8 mouse cellular contexts compared by ENCODE assay signal in genomic region chr14:76556852-76557208, GRCm38 (mm10). TPM values are rescaled to one million over a fixed set of nuclear protein-coding genes. Genes with fewer than 3 reads are reported as not detected.
DNase-seq lines count a peak whose midpoint lies in the region; ATAC-seq and TF ChIP-seq lines count a peak whose summit lies in the region.

Gene Serp2 (minus strand): TSS chr14:76556889.

- H3K27me3 ChIP-seq in erythroblast, embryonic 14.5 days (ENCODE audit: control insufficient read depth) = peaks cover 59% of the 10 kb centered on the region
- no peaks in the 10 kb centered on the region for H3K27me3 ChIP-seq in testis, adult 2 months (ENCODE audit: control insufficient read depth, insufficient read depth, low read length)
- no peaks in the 10 kb centered on the region for H3K27me3 ChIP-seq in limb, embryonic 11.5 days (ENCODE audit: control insufficient read depth, insufficient read depth, low read length)
- no peaks in the 10 kb centered on the region for H3K27me3 ChIP-seq in stomach, embryonic 16.5 days (ENCODE audit: control insufficient read depth, insufficient read depth, low read length)

- no peak for DNase-seq in testis, postnatal 14 days (ENCODE audit: low spot score)
- DNase-seq in limb, embryonic 11.5 days (ENCODE audit: low spot score) = no peak
- DNase-seq in urinary bladder, postnatal 25 days (ENCODE audit: low spot score) = no peak
- no peak for DNase-seq in right cerebral cortex, postnatal 36 days (ENCODE audit: low spot score in 2 of 2)

- no peaks in the 10 kb centered on the region for H3K36me3 ChIP-seq in erythroblast, embryonic 14.5 days (ENCODE audit: control insufficient read depth)
- no peaks in the 10 kb centered on the region for H3K36me3 ChIP-seq in testis, adult 2 months (ENCODE audit: control insufficient read depth, insufficient read depth, low read length)
- no peaks in the 10 kb centered on the region for H3K36me3 ChIP-seq in limb, embryonic 11.5 days (ENCODE audit: control insufficient read depth, insufficient read depth, low read length)
- no peaks in the 10 kb centered on the region for H3K36me3 ChIP-seq in stomach, embryonic 16.5 days (ENCODE audit: control insufficient read depth, insufficient read depth, low read length)

- no peak for TF ChIP-seq CTCF in testis, adult 2 months (IDR thresholded peaks at IDR 0.05; ENCODE audit: control insufficient read depth, insufficient read depth, insufficient replicate concordance, low read depth, low read length)

- H3K9me3 ChIP-seq in erythroblast, embryonic 14.5 days (ENCODE audit: control insufficient read depth, low read length) = no peaks in the 10 kb centered on the region; the same call in 1 of the 2 replicates
- no peaks in the 10 kb centered on the region for H3K9me3 ChIP-seq in limb, embryonic 11.5 days (ENCODE audit: control insufficient read depth, low read length)
- H3K9me3 ChIP-seq in stomach, embryonic 16.5 days (replicated peaks; ENCODE audit: control insufficient read depth, low read length) = no peaks in the 10 kb centered on the region

- no peak for TF ChIP-seq POLR2A in testis, adult 2 months (IDR thresholded peaks at IDR 0.05; ENCODE audit: control insufficient read depth, low read depth, low read length)

- peak within 1 kb of the TSS; percentile 94 for H3K4me2 ChIP-seq in limb, embryonic 11.5 days (ENCODE audit: low read depth, severe bottlenecking)
- H3K4me2 ChIP-seq in stomach, embryonic 16.5 days (ENCODE audit: low read depth, low read length) = peak within 1 kb of the TSS; percentile 98

- no peak for ATAC-seq in erythroblast, adult 5-6 weeks (replicated peaks; ENCODE audit: low FRiP score, poor library complexity, severe bottlenecking)
- 0 out of 2 replicates have a peak, but pooled peaks have one; percentile 22 for ATAC-seq in limb, embryonic 11.5 days (ENCODE audit: insufficient number of reproducible peaks, low FRiP score, low TSS enrichment, low read depth)
- ATAC-seq in stomach, embryonic 16.5 days (ENCODE audit: insufficient read depth, low FRiP score) = peak; percentile 16; the same call in 1 of the 2 replicates

- WGBS in limb, embryonic 11.5 days = 7% methylated on average over 17 of the region's 17 CpGs
- WGBS in stomach, embryonic 16.5 days = 8% methylated on average over 17 of the region's 17 CpGs

- peak within 1 kb of the TSS; percentile 72 for H3K27ac ChIP-seq in testis, adult 2 months (ENCODE audit: control insufficient read depth, insufficient read depth, low read depth, low read length)
- peak within 1 kb of the TSS; percentile 78 for H3K27ac ChIP-seq in limb, embryonic 11.5 days (replicated peaks; ENCODE audit: low read depth, low read length)
- H3K27ac ChIP-seq in stomach, embryonic 16.5 days (ENCODE audit: low read length) = peak within 1 kb of the TSS; percentile 79

- H3K4me3 ChIP-seq in erythroblast, embryonic 14.5 days (replicated peaks) = peak within 1 kb of the TSS; percentile 61
- peak within 1 kb of the TSS; percentile 83 for H3K4me3 ChIP-seq in testis, adult 2 months (ENCODE audit: control insufficient read depth, low read depth, low read length)
- peak within 1 kb of the TSS; percentile 64 for H3K4me3 ChIP-seq in limb, embryonic 11.5 days (ENCODE audit: low read depth, low read length)
- H3K4me3 ChIP-seq in stomach, embryonic 16.5 days (replicated peaks; ENCODE audit: low read length) = peak within 1 kb of the TSS; percentile 67

- peaks cover 33% of the 10 kb centered on the region for H3K4me1 ChIP-seq in erythroblast, embryonic 14.5 days (ENCODE audit: control insufficient read depth)
- peaks cover 13% of the 10 kb centered on the region for H3K4me1 ChIP-seq in testis, adult 2 months (ENCODE audit: control insufficient read depth, insufficient read depth, low read length)
- H3K4me1 ChIP-seq in limb, embryonic 11.5 days (ENCODE audit: control insufficient read depth, insufficient read depth, low read length) = 0 out of 2 replicates have a peak, but pooled peaks cover 5% of the 10 kb centered on the region
- peaks cover 17% of the 10 kb centered on the region for H3K4me1 ChIP-seq in stomach, embryonic 16.5 days (ENCODE audit: control insufficient read depth, insufficient read depth, low read length)

- peak within 1 kb of the TSS; percentile 79 for H3K9ac ChIP-seq in limb, embryonic 11.5 days (ENCODE audit: low read length)
- H3K9ac ChIP-seq in stomach, embryonic 16.5 days (ENCODE audit: low read length) = peak within 1 kb of the TSS; percentile 85

RNA-seq across cellular contexts. Expression of gene Serp2, which starts in this region (rescaled TPM):
- polyA plus RNA-seq in erythroblast, embryonic 14.5 days (2012) = 0.07 and 0.15 TPM in 2 replicates
- total RNA-seq in erythroblast, adult 5-6 weeks (2015; ENCODE audit: low replicate concordance) = not detected in 2 replicates
- not detected in 2 replicates for total RNA-seq in erythroblast, adult 5-6 weeks (2017; ENCODE audit: low replicate concordance)
- polyA plus RNA-seq in testis, adult 2 months (2012; rRNA removed) = 73.8 and 80.3 TPM in 2 replicates
- polyA plus RNA-seq in limb, embryonic 11.5 days (2014; fragmentation: Nextera tagmentation; extraction: Ambion mirVana) = 18.7 and 19.4 TPM in 2 replicates
- 7.8 and 8.8 TPM in 2 replicates for polyA plus RNA-seq in stomach, embryonic 16.5 days (2015; fragmentation: Nextera tagmentation; extraction: Ambion mirVana)
